17 mouse cellular contexts compared by ENCODE assay signal in genomic region chr17:25063261-25063660, GRCm38 (mm10). TPM values are rescaled to one million over a fixed set of nuclear protein-coding genes. Genes with fewer than 3 reads are reported as not detected.
"Had no signal": no experiment of that assay in that cellular context is flagged by ENCODE, and none has a peak within 500 bp of the region (broad histone marks: within the 10 kb centered on the region; RNA-seq: fewer than 3 reads in every experiment).

No protein-coding gene starts in this region.

- H3K36me3 ChIP-seq: liver, embryonic 15.5 days had no signal

- DNase-seq: kidney, adult 8-10 months; lung, adult 2 months; lung, postnatal 36 days; right cerebral cortex, postnatal 14 days; thymus, adult 2 months; thymus, postnatal 25 days had no signal

- H3K4me2 ChIP-seq: liver, embryonic 11.5 days; liver, embryonic 15.5 days; midbrain, embryonic 13.5 days; stomach, embryonic 15.5 days had no signal

- H3K9me3 ChIP-seq: limb, embryonic 10.5 days; liver, embryonic 15.5 days; midbrain, embryonic 13.5 days; stomach, embryonic 15.5 days had no signal

- H3K27ac ChIP-seq: limb, embryonic 10.5 days; liver, embryonic 15.5 days; midbrain, embryonic 13.5 days; stomach, embryonic 15.5 days had no signal

- ATAC-seq: lung, postnatal 0 days; midbrain, embryonic 13.5 days had no signal

- H3K4me3 ChIP-seq: limb, embryonic 10.5 days; liver, embryonic 15.5 days; midbrain, embryonic 13.5 days; stomach, embryonic 15.5 days had no signal

- H3K4me1 ChIP-seq: limb, embryonic 10.5 days; midbrain, embryonic 13.5 days; stomach, embryonic 15.5 days had no signal

- H3K9ac ChIP-seq: liver, embryonic 15.5 days; midbrain, embryonic 13.5 days; stomach, embryonic 15.5 days had no signal

- H3K27me3 ChIP-seq: liver, embryonic 15.5 days; midbrain, embryonic 13.5 days; stomach, embryonic 15.5 days had no signal

RNA-seq across cellular contexts. Expression of gene Tmem204, which starts 20.1 kb away (rescaled TPM):
- total RNA-seq: megakaryocyte progenitor cell, adult 5-6 weeks had no signal

RNA-seq across cellular contexts. Expression of gene Ptx4, which starts 57.3 kb away (rescaled TPM):
- total RNA-seq: megakaryocyte progenitor cell, adult 5-6 weeks; midbrain, postnatal 0 days had no signal
- polyA plus RNA-seq: liver, embryonic 11.5 days; lung, adult 2 months; midbrain, embryonic 13.5 days; neural tube, embryonic 14.5 days; spleen, adult 2 months; thymus, adult 2 months; urinary bladder, adult 2 months had no signal
